Mouse (Mus musculus) heart, postnatal 14 days (tissue): ENCODE data around the gene Prpf8. TPM values are rescaled to one million over a fixed set of nuclear protein-coding genes. Genes with fewer than 3 reads are reported as not detected.
A peak's percentile ranks its signal among the peaks of the same experiment; 100 is the strongest.

Experiments used
- DNase-seq, 2 experiments: peaks; one replicate each; pipeline ENCODE4 v3.0.0; 2021 to 2022
- intact Hi-C: fragments of 180-260 bp; cut with DNase I; formaldehyde crosslinking; loops from one replicate; pipeline ENCODE4 v1.15.1; 2025
- total RNA-seq, 2 experiments: library from RNA; stranded (reverse); gene quantifications; 2 replicates each; pipeline ENCODE4 v1.2.3; 2021

Gene Prpf8
- total RNA-seq, 2 experiments from 2014 or later, result 84.8 to 93.3 TPM

- intact Hi-C loops, result no loop called here
- DNase-seq, result peak in 1 of 2 experiments; percentile 31
Measured at GRCm38 (mm10) chr11:75458628-75459041, 28.0 kb upstream of the Prpf8 start.

- intact Hi-C loops, result no loop called here
- peak; percentile 45 to 62 for DNase-seq
Measured at GRCm38 (mm10) chr11:75459141-75459711, 27.4 kb upstream of the Prpf8 start.

DNA sequence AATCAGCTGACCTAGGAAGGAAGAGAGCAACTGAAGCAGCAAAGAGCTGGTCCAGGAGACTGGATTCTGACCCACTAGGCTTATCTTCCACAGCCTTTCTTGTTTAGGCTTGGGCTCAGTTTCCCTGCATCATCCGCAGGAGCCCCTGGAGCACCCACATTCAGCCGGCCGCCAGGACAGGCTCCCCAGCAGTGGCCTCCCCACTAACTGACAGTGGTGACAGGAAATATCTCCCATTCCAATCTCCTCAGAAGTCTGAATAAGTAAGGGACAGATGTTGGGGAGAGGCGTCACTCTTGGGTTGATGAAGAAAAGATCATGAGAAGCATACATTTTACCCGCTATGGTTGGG lies 26.9 kb upstream of the Prpf8 start:
- intact Hi-C loops, result no loop called here

GRCm38 (mm10) chr11:75460103-75460843 lies 26.3 kb upstream of the Prpf8 start:
- DNase-seq, result peak; percentile 85 to 90
- intact Hi-C loops, result no loop called here

More for the DNA sequence above, 26.9 kb upstream of the Prpf8 start:
- no peak for DNase-seq

DNA sequence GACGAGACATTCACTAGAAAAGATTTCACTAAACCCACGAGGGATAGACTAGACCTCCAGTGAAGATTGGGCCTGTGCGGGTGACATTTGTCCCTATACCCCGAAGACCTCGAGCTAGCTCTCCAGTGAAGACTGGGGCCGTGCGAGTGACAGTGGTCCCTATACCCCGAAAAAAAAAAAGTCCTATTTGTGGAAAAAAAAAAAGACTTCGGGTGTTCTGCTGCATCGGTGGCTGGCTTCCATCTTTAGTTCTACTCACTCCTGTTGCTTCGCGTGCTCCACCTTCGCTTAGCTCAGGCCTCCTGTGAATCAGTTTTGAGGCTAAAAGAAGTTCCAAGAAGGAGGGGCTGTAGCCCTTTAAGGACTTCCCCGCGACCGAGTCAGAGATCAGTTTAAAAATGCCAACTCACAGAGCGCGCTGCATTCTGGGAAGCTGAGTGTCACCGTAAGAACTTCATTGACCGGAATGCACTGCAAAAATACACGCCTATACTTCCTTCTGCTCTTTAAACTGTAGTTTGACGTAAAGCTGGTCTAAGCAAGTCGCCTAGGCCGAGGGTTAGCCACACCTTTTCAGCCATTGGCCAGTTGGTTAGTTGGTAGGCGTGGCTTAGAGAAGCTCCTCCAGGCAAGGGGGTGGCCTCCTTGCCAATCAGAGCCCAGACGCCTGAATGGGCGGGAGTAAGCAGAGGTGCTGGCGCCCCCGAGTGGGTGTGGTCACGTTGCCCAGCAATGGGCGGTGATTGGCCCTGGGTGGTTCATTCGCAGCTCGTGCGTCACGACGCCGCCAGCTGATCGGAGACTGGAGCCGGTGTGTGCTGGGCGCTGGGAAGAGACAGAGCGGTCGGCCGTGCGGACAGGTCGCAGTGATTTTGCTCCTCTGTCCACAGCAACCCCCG lies 25.5 kb upstream of the Prpf8 start, which contains the start of gene Tlcd2:
Tlcd2 (plus strand) TSS at position 872 of the 899 bp plus-strand sequence.
- DNase-seq, result peak; percentile 99
- intact Hi-C loops, result no loop called here

DNA sequence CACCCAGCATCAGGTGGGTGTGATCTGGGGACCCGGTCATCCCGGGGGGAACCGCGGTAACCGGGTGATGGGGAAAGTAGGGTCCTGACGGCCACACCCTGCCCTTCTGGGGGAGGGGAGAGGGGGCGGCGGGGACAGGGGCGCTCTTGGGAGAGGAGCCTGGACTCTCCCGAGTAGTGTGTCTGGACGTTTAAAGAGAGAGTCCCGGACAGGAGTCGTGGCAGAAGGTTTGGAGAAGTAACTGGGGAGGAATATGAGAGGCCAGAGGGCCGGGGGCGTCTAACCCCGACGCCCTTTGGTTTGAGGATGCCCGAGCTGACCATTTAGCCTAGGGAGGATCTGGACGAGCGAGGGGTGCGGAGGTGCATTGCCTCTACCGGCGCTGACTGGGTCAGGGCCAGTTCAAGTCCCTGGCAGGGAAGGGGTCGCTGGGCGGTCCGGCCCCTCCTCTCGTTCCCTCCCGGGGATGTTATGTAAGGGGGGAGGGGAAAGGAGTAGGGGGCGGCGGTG lies 24.8 kb upstream of the Prpf8 start:
- intact Hi-C loops, result no loop called here
- no peak for DNase-seq

- intact Hi-C loops, result no loop called here
- DNase-seq, result peak; percentile 89 to 90
Measured at GRCm38 (mm10) chr11:75462253-75462783, 24.3 kb upstream of the Prpf8 start.

DNA sequence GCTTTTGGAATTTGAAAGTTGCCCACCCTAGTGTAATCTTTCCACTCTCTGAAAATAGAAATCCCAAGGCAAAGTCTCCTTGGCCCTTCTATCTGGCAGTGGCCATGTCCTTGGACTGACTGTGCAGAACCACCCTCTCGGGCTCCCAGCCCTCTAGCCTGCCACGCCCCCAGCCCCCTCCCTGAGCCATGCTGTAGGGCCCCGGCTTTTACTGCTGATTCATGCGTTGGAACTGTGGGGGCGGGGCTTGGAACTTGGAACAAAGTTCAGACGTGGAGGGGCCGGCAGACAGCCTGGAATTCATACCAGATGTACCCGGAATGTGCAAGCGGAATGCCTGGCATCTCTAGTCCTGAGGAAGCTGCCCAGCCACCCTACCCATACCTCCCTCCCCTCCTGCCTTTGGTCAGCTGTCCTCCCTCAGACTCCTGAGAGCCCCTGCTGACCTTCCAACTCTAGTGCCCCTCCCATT lies 23.7 kb upstream of the Prpf8 start:
- intact Hi-C loops, result no loop called here
- DNase-seq, result peak; percentile 91 to 96

GRCm38 (mm10) chr11:75463624-75464023 lies 23.0 kb upstream of the Prpf8 start:
- no peak for DNase-seq
- intact Hi-C loops, result no loop called here

GRCm38 (mm10) chr11:75464417-75464816 lies 22.2 kb upstream of the Prpf8 start:
- intact Hi-C loops, result no loop called here
- no peak for DNase-seq

DNA sequence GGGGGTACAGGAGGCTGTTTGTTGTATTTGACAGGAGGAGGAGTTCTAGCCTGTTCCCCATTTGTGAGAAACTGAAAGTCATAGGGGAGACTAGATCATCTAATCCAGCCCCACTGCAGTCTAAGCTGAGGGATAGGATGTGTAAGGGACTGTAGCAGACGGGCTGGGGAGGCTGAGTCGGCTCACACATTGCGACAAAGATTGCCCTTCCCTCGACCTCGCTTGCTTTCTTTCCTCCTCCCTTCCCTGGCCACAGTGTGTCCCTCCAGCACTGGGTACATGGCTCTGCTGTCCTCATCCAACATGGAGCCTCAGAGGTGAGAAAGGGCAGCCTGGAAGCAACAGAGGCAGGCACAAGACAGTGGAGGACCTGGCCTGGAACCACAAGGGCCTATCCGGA lies 21.6 kb upstream of the Prpf8 start:
- DNase-seq, result no peak

GRCm38 (mm10) chr11:75466731-75467505 lies 19.7 kb upstream of the Prpf8 start:
- intact Hi-C loops, result no loop called here
- no peak for DNase-seq

More for the DNA sequence above, 21.6 kb upstream of the Prpf8 start:
- intact Hi-C loops, result no loop called here

GRCm38 (mm10) chr11:75467512-75468215 lies 19.0 kb upstream of the Prpf8 start:
- intact Hi-C loops, result loop anchor here (2.0 kb wide), 2 partner anchors 19 to 41 kb away; partner anchors contain the start of gene Prpf8
- peak; percentile 70 to 82 for DNase-seq

DNA sequence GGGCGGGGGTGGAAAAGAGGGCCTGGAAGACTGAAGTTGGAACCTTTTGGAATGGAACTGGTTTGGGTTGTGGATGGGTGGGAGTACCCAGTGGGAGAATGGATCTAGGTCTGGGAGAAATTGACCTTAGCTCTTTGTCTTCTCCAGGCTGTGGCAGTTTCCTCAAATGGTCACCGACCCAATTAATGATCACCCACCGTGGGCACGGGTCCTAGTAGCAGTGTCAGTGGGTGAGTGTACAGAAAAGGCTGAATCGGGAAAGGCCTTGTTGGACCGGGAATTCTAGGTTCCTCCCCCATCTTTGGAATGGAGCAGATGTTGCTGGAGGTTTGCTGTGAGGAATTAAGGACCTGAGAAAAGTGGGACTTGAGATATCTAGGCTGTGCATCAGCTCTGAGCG lies 18.2 kb upstream of the Prpf8 start:
- no peak for DNase-seq
- intact Hi-C loops, result loop anchor here (2.0 kb wide), 2 partner anchors 18 to 40 kb away; partner anchors contain the start of gene Prpf8

GRCm38 (mm10) chr11:75469261-75469660 lies 17.4 kb upstream of the Prpf8 start:
- intact Hi-C loops, result loop anchor here (2.0 kb wide), 2 partner anchors 18 to 40 kb away; partner anchors contain the start of gene Prpf8
- no peak for DNase-seq

DNA sequence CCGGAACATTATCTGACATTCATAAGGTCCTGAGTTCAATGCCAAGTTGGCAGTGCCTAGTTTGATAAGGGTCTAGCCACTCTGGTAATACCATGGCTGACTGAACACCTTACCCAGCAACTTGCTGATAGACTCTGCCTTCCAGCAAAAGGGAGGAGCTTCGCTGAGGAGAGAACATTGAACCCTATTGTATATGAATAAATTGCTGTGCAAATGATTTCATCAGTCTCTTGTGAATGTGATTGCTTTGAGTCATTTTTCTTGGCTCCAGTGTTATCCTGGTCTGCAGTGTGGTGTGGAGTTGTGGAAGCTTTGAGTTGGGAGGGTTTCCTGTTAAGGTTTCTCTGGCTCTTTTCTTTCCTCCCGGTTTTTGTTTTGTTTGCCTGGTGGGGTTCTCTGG lies 15.9 kb upstream of the Prpf8 start:
- no peak for DNase-seq
- intact Hi-C loops, result no loop called here

DNA sequence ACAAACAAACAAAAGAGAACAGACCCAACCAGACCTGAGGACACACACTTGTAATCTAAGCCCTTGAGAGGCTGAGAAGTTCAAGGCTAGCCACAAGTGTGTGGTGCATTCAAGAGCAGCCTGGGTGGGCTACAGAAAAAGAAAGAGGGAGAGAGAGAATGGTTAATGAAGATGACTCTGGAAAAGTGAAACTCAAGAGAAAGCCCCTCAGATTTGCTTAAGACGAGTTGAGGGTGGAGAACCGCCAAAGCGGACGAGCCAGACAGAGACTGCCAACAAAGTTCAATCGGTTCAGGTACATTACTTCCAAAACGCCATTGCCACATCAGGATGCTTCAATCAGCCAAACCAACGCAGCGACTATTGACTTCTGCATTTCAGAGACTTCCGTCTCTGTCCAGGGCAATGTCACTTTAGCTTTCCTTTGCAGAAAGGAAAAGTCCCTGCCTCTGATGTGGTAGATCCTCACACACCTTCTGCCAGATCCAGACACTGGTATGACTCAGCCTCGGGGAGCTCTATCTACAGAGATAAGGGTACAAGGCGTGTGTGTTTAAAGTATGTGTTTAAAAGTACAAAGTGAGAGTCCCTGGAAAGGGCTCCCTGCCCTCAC lies 14.0 kb upstream of the Prpf8 start:
- DNase-seq, result no peak
- intact Hi-C loops, result no loop called here

DNA sequence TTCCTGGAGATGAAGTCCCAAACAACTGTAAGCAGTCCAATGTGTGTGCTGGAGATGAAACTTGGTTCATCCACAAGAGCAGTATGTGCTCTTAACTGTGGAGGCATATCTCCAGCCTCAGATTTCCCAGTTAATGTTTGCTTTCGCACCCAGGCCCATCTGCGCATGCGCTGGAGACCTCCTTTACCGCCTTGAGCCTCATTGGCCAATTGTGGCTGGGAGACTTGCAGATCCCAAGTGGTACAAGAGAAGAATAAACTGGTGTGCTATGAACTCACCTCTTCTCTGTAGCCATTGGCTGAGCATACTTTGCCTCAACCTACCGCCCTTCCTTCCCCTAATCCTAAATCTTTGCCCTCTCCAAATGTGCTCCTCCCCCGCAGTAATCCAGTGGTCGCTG lies 13.2 kb upstream of the Prpf8 start:
- intact Hi-C loops, result no loop called here

More for the DNA sequence above, 13.2 kb upstream of the Prpf8 start:
- no peak for DNase-seq
